Mouse (Mus musculus) liver, adult 2 months (tissue): ENCODE results near the gene Cdk12. TPM values are rescaled to one million over a fixed set of nuclear protein-coding genes. Genes with fewer than 3 reads are reported as not detected.

Experiments
- DNase-seq: peaks from one replicate; pipeline ENCODE4 v3.0.0-alpha.2; 2011; ENCODE audit warnings: low read depth, low spot score; ENCODE audit errors: extremely low read depth
- H3K27ac ChIP-seq: fragments of 200-500 bp; replicated peaks from 2 replicates; pipeline ENCODE4 v1.5.1; 2012; ENCODE audit warnings: low read depth, mild to moderate bottlenecking, control low read depth, inconsistent platforms, low read length; ENCODE audit not compliant: insufficient read depth
- H3K27me3 ChIP-seq: fragments of 200-500 bp; 2 replicates; pipeline ENCODE4 v1.6.1; 2012; ENCODE audit warnings: mild to moderate bottlenecking, moderate library complexity, low read length, inconsistent platforms; ENCODE audit not compliant: control insufficient read depth, insufficient read depth
- H3K36me3 ChIP-seq: fragments of 200-500 bp; 2 replicates; pipeline ENCODE4 v1.6.1; 2012; ENCODE audit warnings: low read length, inconsistent platforms; ENCODE audit not compliant: control insufficient read depth, insufficient read depth
- H3K4me1 ChIP-seq: fragments of 200-500 bp; 2 replicates; pipeline ENCODE4 v1.6.1; 2011; ENCODE audit warnings: low read length; ENCODE audit not compliant: control insufficient read depth, insufficient read depth
- H3K4me3 ChIP-seq: fragments of 200-500 bp; 2 replicates; pipeline ENCODE4 v1.5.1; 2011; ENCODE audit warnings: low read depth, mild to moderate bottlenecking, control low read depth, low read length, moderate library complexity; ENCODE audit not compliant: insufficient read depth
- H3K79me2 ChIP-seq: fragments of 200-500 bp; 2 replicates; pipeline ENCODE4 v1.6.1; 2012; ENCODE audit warnings: inconsistent platforms, mild to moderate bottlenecking, low read length, moderate library complexity; ENCODE audit not compliant: control insufficient read depth, insufficient read depth
- H3K9ac ChIP-seq: fragments of 200-500 bp; 2 replicates; pipeline ENCODE4 v1.6.1; 2012; ENCODE audit warnings: low read depth, mild to moderate bottlenecking, control low read depth, inconsistent platforms, low read length
- CTCF ChIP-seq: fragments of 200-500 bp; IDR thresholded peaks from 2 replicates; pipeline ENCODE4 v1.5.1; 2011; ENCODE audit warnings: low read depth, low read length, control low read depth
- POLR2A ChIP-seq: fragments of 200-500 bp; IDR thresholded peaks from 2 replicates; pipeline ENCODE4 v1.6.1; 2011; ENCODE audit warnings: low read length, control low read depth; ENCODE audit not compliant: insufficient read depth; ENCODE audit errors: extremely low read depth
- WGBS: fragments of 180-500 bp; shearing (Covaris S2); methylation state at CpG from one replicate; pipeline ENCODE4 v1.1.7; 2018; 5-methylcytosine and 5-hydroxymethylcytosine counted together
- polyA plus RNA-seq: library from polyadenylated mRNA; depleted of rRNA; stranded (reverse); fragments of >200 nt; gene quantifications from 2 replicates; pipeline ENCODE4 v1.2.3, GENCODE M21; 2012
- total RNA-seq: library from RNA; depleted of rRNA; stranded (reverse); fragments of >200 nt; gene quantifications from 2 replicates; pipeline ENCODE4 v1.2.3, GENCODE M21; 2014

The Cdk12 gene
- total and polyA plus RNA-seq, 2 experiments, result 7.9 to 19.5 TPM

DNA sequence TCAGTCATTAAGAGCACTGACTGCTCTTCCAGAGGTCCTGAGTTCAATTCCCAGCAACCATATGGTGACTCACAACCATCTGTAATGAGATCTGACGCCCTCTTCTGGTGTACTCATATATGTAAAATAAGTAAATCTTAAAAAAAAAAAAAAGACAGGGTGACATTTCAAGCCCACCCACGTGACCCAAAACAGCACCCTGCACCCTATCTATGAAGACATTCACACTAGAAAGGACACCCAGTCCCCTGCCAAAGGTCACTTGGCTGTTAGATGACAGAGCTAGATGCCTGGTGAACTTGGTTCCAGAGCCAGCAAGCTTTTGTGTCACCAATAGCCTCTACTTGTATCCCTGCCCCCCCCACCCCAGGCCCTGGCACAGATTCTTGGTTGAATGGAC is 90.2 kb downstream of the Cdk12 start:
- H3K79me2 ChIP-seq, result peaks cover 5% of the 10 kb centered on the region; the same call in 1 of the 2 replicates
- peak; percentile 97 for DNase-seq
- 37% methylated on average over 2 of the region's 2 CpGs for WGBS
- no peaks in the 10 kb centered on the region for H3K36me3 ChIP-seq
- H3K9ac ChIP-seq, result no peak overlapping the region
- H3K4me3 ChIP-seq, result no peak overlapping the region
- peak overlapping the region; percentile 70 for H3K27ac ChIP-seq
- peaks cover 25% of the 10 kb centered on the region for H3K4me1 ChIP-seq
- TF ChIP-seq POLR2A (no peak), CTCF (no peak)
- H3K27me3 ChIP-seq, result no peaks in the 10 kb centered on the region

GRCm38 (mm10) chr11:98294188-98295012 is 91.5 kb downstream of the Cdk12 start:
- Histone ChIP-seq H3K27ac (peak overlapping the region; percentile 99), H3K27me3 (no peaks in the 10 kb centered on the region), H3K79me2 (peaks cover 5% of the 10 kb centered on the region; the same call in 1 of the 2 replicates), H3K4me1 (peaks cover 29% of the 10 kb centered on the region), H3K36me3 (no peaks in the 10 kb centered on the region), H3K9ac (peak overlapping the region; percentile 99), H3K4me3 (peak overlapping the region; percentile 97)
- 1% methylated on average over 58 of the region's 58 CpGs for WGBS
- TF ChIP-seq CTCF (no peak), POLR2A (no peak)
- peak; percentile 53 for DNase-seq

- Histone ChIP-seq H3K4me3 (peak overlapping the region; percentile 97), H3K27ac (peak overlapping the region; percentile 99), H3K27me3 (no peaks in the 10 kb centered on the region), H3K79me2 (peaks cover 5% of the 10 kb centered on the region; the same call in 1 of the 2 replicates), H3K36me3 (no peaks in the 10 kb centered on the region), H3K4me1 (peaks cover 29% of the 10 kb centered on the region), H3K9ac (peak overlapping the region; percentile 99)
- TF ChIP-seq POLR2A (no peak), CTCF (no peak)
- DNase-seq, result peak; percentile 66
- 4% methylated on average over 9 of the region's 9 CpGs for WGBS
These were observed 92.2 kb downstream of the Cdk12 start for GRCm38 (mm10) chr11:98295013-98295585.

- DNase-seq, result no peak
- H3K79me2 ChIP-seq, result peaks cover 5% of the 10 kb centered on the region; the same call in 1 of the 2 replicates
- peaks cover 30% of the 10 kb centered on the region for H3K4me1 ChIP-seq
- peak; percentile 60; the same call in 1 of the 2 replicates for TF ChIP-seq CTCF
- no peak for TF ChIP-seq POLR2A
- no peak overlapping the region; the same call in 1 of the 2 replicates for H3K4me3 ChIP-seq
- peak overlapping the region; percentile 99 for H3K27ac ChIP-seq
- no peaks in the 10 kb centered on the region for H3K27me3 ChIP-seq
- H3K36me3 ChIP-seq, result no peaks in the 10 kb centered on the region
- 13% methylated on average over 5 of the region's 5 CpGs for WGBS
- H3K9ac ChIP-seq, result peak overlapping the region; percentile 55
These were observed 93.4 kb downstream of the Cdk12 start for GRCm38 (mm10) chr11:98296277-98296676.

GRCm38 (mm10) chr11:98296916-98297315 is 94.1 kb downstream of the Cdk12 start:
- DNase-seq, result peak; percentile 98
- Histone ChIP-seq H3K79me2 (peaks cover 5% of the 10 kb centered on the region; the same call in 1 of the 2 replicates), H3K4me1 (peaks cover 33% of the 10 kb centered on the region), H3K9ac (peak overlapping the region; percentile 71), H3K27me3 (no peaks in the 10 kb centered on the region), H3K4me3 (no peak overlapping the region), H3K36me3 (no peaks in the 10 kb centered on the region), H3K27ac (peak overlapping the region; percentile 100)
- WGBS, result 27% methylated on average over 2 of the region's 2 CpGs
- no peak for TF ChIP-seq CTCF

DNA sequence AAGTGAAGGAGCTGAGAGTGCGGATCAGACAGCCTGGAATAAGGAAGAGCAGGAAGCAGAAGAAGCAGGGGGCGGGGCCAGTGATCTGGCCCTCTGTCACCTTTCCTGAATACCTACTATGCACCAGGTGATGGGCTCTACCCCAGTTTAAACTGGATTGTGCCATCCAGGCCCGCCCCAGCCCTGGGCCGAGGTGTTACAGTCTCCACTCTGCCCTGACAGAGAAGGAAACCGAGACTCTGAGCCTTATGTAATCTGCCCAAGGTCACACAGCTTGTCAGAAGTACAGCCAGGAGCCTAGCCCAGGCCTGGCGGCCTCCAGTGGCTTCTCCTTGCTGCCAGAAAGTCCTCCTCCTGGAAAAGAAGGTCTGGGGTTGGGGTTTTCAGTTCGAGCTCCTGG is 94.9 kb downstream of the Cdk12 start:
- Histone ChIP-seq H3K27me3 (no peaks in the 10 kb centered on the region), H3K9ac (peak overlapping the region; percentile 71), H3K27ac (peak overlapping the region; percentile 100), H3K4me3 (peak overlapping the region; percentile 39; the same call in 1 of the 2 replicates), H3K4me1 (peaks cover 33% of the 10 kb centered on the region), H3K79me2 (peaks cover 5% of the 10 kb centered on the region; the same call in 1 of the 2 replicates), H3K36me3 (no peaks in the 10 kb centered on the region)
- no peak for TF ChIP-seq CTCF
- TF ChIP-seq POLR2A, result no peak
- peak; percentile 98 for DNase-seq
- 7% methylated on average over 7 of the region's 7 CpGs for WGBS
